Mouse (Mus musculus) limb, embryonic 13.5 days (tissue): ENCODE results near the gene Tmem232. TPM values are rescaled to one million over a fixed set of nuclear protein-coding genes. Genes with fewer than 3 reads are reported as not detected.
"Not testable (repeated sequence)": the region's sequence is repeated elsewhere in the genome, so short reads cannot be mapped to it uniquely, and the experiment has no call there.

Source experiments
- ATAC-seq: fragments of 200-750 bp; cut with Nextera tagmentation; 2 replicates; pipeline ENCODE4 v1.8.0; 2017; ENCODE audit warnings: low read depth, moderate number of reproducible peaks, moderate TSS enrichment; ENCODE audit not compliant: low FRiP score
- H3K27ac ChIP-seq: fragments of 300-500 bp; sonication (generic); 2 replicates; pipeline ENCODE4 v1.5.1; 2015; ENCODE audit warnings: inconsistent platforms, mild to moderate bottlenecking, moderate library complexity
- H3K27me3 ChIP-seq: fragments of 300-500 bp; sonication (generic); 2 replicates; pipeline ENCODE4 v1.6.1; 2015; ENCODE audit warnings: mild to moderate bottlenecking, inconsistent platforms
- H3K36me3 ChIP-seq: fragments of 300-500 bp; sonication (generic); 2 replicates; pipeline ENCODE4 v1.6.1; 2015; ENCODE audit warnings: inconsistent platforms, mild to moderate bottlenecking, moderate library complexity
- H3K4me1 ChIP-seq: fragments of 300-500 bp; sonication (generic); 2 replicates; pipeline ENCODE4 v1.6.1; 2015; ENCODE audit warnings: inconsistent platforms
- H3K4me2 ChIP-seq: fragments of 300-500 bp; sonication (generic); replicated peaks from 2 replicates; pipeline ENCODE4 v1.6.1; 2015; ENCODE audit warnings: inconsistent platforms, mild to moderate bottlenecking, moderate library complexity
- H3K4me3 ChIP-seq: fragments of 300-500 bp; sonication (generic); 2 replicates; pipeline ENCODE4 v1.5.1; 2015; ENCODE audit warnings: moderate library complexity, mild to moderate bottlenecking, inconsistent platforms
- H3K9ac ChIP-seq: fragments of 300-500 bp; sonication (generic); 2 replicates; pipeline ENCODE4 v1.6.1; 2015; ENCODE audit warnings: mild to moderate bottlenecking, inconsistent platforms
- H3K9me3 ChIP-seq: fragments of 300-500 bp; sonication (generic); 2 replicates; pipeline ENCODE4 v1.6.1; 2016; ENCODE audit warnings: inconsistent platforms
- WGBS: fragments of 180-500 bp; shearing (Covaris S2); methylation state at CpG from one replicate; pipeline ENCODE4 v1.1.7; 2015; 5-methylcytosine and 5-hydroxymethylcytosine counted together
- polyA plus RNA-seq: library from polyadenylated mRNA; unstranded; fragments of >200 nt; fragmentation: Nextera tagmentation; extraction: Ambion mirVana; gene quantifications from 2 replicates; pipeline ENCODE4 v1.2.1, GENCODE M21; 2015

Gene Tmem232
- polyA plus RNA-seq, 1 experiment from 2014 or later: 0.13 TPM

GRCm38 (mm10) chr17:65484654-65485053 is 55.9 kb downstream of the Tmem232 start:
- H3K4me3 ChIP-seq: no peak overlapping the region
- no peaks in the 10 kb centered on the region for H3K36me3 ChIP-seq
- no peak overlapping the region for H3K9ac ChIP-seq
- no peaks in the 10 kb centered on the region for H3K9me3 ChIP-seq
- peak overlapping the region; percentile 55 for H3K4me2 ChIP-seq
- 0 out of 2 replicates have a peak, but pooled peaks cover 5% of the 10 kb centered on the region for H3K4me1 ChIP-seq
- peaks cover 3% of the 10 kb centered on the region; the same call in 1 of the 2 replicates for H3K27me3 ChIP-seq
- no peak overlapping the region for H3K27ac ChIP-seq
- no peak for ATAC-seq
- 14% methylated on average over 10 of the region's 10 CpGs for WGBS

GRCm38 (mm10) chr17:65476747-65477146 is 63.8 kb downstream of the Tmem232 start:
- Histone ChIP-seq H3K9me3 (no peaks in the 10 kb centered on the region), H3K4me2 (no peak overlapping the region), H3K36me3 (no peaks in the 10 kb centered on the region), H3K27ac (no peak overlapping the region), H3K4me1 (no peaks in the 10 kb centered on the region), H3K9ac (no peak overlapping the region), H3K27me3 (peaks cover 3% of the 10 kb centered on the region; the same call in 1 of the 2 replicates), H3K4me3 (no peak overlapping the region)
- no peak for ATAC-seq
- WGBS: 92% methylated on average over 10 of the region's 10 CpGs

GRCm38 (mm10) chr17:65450818-65451217 is 89.8 kb downstream of the Tmem232 start:
- H3K36me3 ChIP-seq: no peaks in the 10 kb centered on the region
- no peaks in the 10 kb centered on the region for H3K9me3 ChIP-seq
- H3K27ac ChIP-seq: no peak overlapping the region
- no peak for ATAC-seq
- H3K4me3 ChIP-seq: no peak overlapping the region
- H3K4me1 ChIP-seq: no peaks in the 10 kb centered on the region
- no peaks in the 10 kb centered on the region for H3K27me3 ChIP-seq
- no peak overlapping the region for H3K9ac ChIP-seq
- no peak overlapping the region for H3K4me2 ChIP-seq

GRCm38 (mm10) chr17:65437906-65438305 is 102.7 kb downstream of the Tmem232 start:
- H3K9ac ChIP-seq, H3K4me2 ChIP-seq, H3K9me3 ChIP-seq, H3K27me3 ChIP-seq, ATAC-seq, H3K4me1 ChIP-seq, H3K4me3 ChIP-seq, H3K27ac ChIP-seq, H3K36me3 ChIP-seq: not testable (repeated sequence)
- WGBS: 86% methylated on average over 12 of the region's 12 CpGs

GRCm38 (mm10) chr17:65419124-65419523 is 121.5 kb downstream of the Tmem232 start:
- H3K27me3 ChIP-seq: no peaks in the 10 kb centered on the region
- H3K4me3 ChIP-seq: no peak overlapping the region
- H3K4me2 ChIP-seq: no peak overlapping the region
- no peak for ATAC-seq
- no peaks in the 10 kb centered on the region for H3K9me3 ChIP-seq
- H3K27ac ChIP-seq: no peak overlapping the region
- peaks cover 8% of the 10 kb centered on the region for H3K4me1 ChIP-seq
- no peak overlapping the region for H3K9ac ChIP-seq
- no peaks in the 10 kb centered on the region for H3K36me3 ChIP-seq

GRCm38 (mm10) chr17:65405309-65405708 is 135.3 kb downstream of the Tmem232 start:
- 72% methylated on average over 9 of the region's 9 CpGs for WGBS
- no peak for ATAC-seq

GRCm38 (mm10) chr17:65400914-65401313 is 139.7 kb downstream of the Tmem232 start:
- no peak overlapping the region for H3K27ac ChIP-seq
- H3K4me3 ChIP-seq: no peak overlapping the region
- peak; percentile 76 for ATAC-seq
- H3K27me3 ChIP-seq: no peaks in the 10 kb centered on the region
- H3K4me2 ChIP-seq: no peak overlapping the region
- H3K4me1 ChIP-seq: 0 out of 2 replicates have a peak, but pooled peaks cover 3% of the 10 kb centered on the region
- no peak overlapping the region for H3K9ac ChIP-seq
- H3K36me3 ChIP-seq: no peaks in the 10 kb centered on the region
- no peaks in the 10 kb centered on the region for H3K9me3 ChIP-seq
- WGBS: 70% methylated on average over 1 of the region's 1 CpGs

More at GRCm38 (mm10) chr17:65405309-65405708, 135.3 kb downstream of the Tmem232 start:
- H3K4me1 ChIP-seq: 0 out of 2 replicates have a peak, but pooled peaks cover 3% of the 10 kb centered on the region
- no peak overlapping the region for H3K9ac ChIP-seq
- no peak overlapping the region for H3K4me3 ChIP-seq
- no peaks in the 10 kb centered on the region for H3K9me3 ChIP-seq
- H3K4me2 ChIP-seq: no peak overlapping the region
- no peaks in the 10 kb centered on the region for H3K27me3 ChIP-seq
- no peaks in the 10 kb centered on the region for H3K36me3 ChIP-seq
- no peak overlapping the region for H3K27ac ChIP-seq

GRCm38 (mm10) chr17:65384411-65384962 is 156.1 kb downstream of the Tmem232 start:
- Histone ChIP-seq H3K4me2 (no peak overlapping the region), H3K27me3 (no peaks in the 10 kb centered on the region), H3K36me3 (no peaks in the 10 kb centered on the region), H3K27ac (no peak overlapping the region), H3K4me1 (no peaks in the 10 kb centered on the region), H3K9ac (no peak overlapping the region), H3K4me3 (no peak overlapping the region), H3K9me3 (no peaks in the 10 kb centered on the region)
- 79% methylated on average over 9 of the region's 9 CpGs for WGBS
- ATAC-seq: no peak

GRCm38 (mm10) chr17:65370034-65370780 is 170.4 kb downstream of the Tmem232 start:
- H3K9me3 ChIP-seq: no peaks in the 10 kb centered on the region
- H3K27ac ChIP-seq: no peak overlapping the region
- ATAC-seq: no peak
- H3K4me3 ChIP-seq: no peak overlapping the region
- no peaks in the 10 kb centered on the region for H3K36me3 ChIP-seq
- no peak overlapping the region for H3K4me2 ChIP-seq
- H3K27me3 ChIP-seq: no peaks in the 10 kb centered on the region
- H3K4me1 ChIP-seq: no peaks in the 10 kb centered on the region
- 19% methylated on average over 7 of the region's 7 CpGs for WGBS
- H3K9ac ChIP-seq: no peak overlapping the region

GRCm38 (mm10) chr17:65365535-65366254 is 174.9 kb downstream of the Tmem232 start:
- WGBS: 64% methylated on average over 3 of the region's 3 CpGs
- no peak overlapping the region for H3K27ac ChIP-seq

GRCm38 (mm10) chr17:65351836-65352235 is 188.7 kb downstream of the Tmem232 start:
- H3K27ac ChIP-seq: no peak overlapping the region
- WGBS: 88% methylated on average over 8 of the region's 8 CpGs
- no peak overlapping the region for H3K9ac ChIP-seq
- no peak overlapping the region for H3K4me2 ChIP-seq
- no peak overlapping the region for H3K4me3 ChIP-seq
- ATAC-seq: no peak
- H3K4me1 ChIP-seq: no peaks in the 10 kb centered on the region
- H3K27me3 ChIP-seq: no peaks in the 10 kb centered on the region
- no peaks in the 10 kb centered on the region for H3K36me3 ChIP-seq
- H3K9me3 ChIP-seq: peaks cover 2% of the 10 kb centered on the region; the same call in 1 of the 2 replicates

More at GRCm38 (mm10) chr17:65365535-65366254, 174.9 kb downstream of the Tmem232 start:
- Histone ChIP-seq H3K9me3 (0 out of 2 replicates have a peak, but pooled peaks cover 5% of the 10 kb centered on the region), H3K4me2 (no peak overlapping the region), H3K9ac (no peak overlapping the region), H3K36me3 (no peaks in the 10 kb centered on the region), H3K4me3 (no peak overlapping the region), H3K4me1 (no peaks in the 10 kb centered on the region), H3K27me3 (no peaks in the 10 kb centered on the region)
- ATAC-seq: no peak

- Histone ChIP-seq H3K4me1 (no peaks in the 10 kb centered on the region), H3K36me3 (no peaks in the 10 kb centered on the region), H3K4me3 (no peak overlapping the region), H3K27me3 (no peaks in the 10 kb centered on the region), H3K9ac (no peak overlapping the region), H3K27ac (no peak overlapping the region), H3K9me3 (peaks cover 5% of the 10 kb centered on the region), H3K4me2 (no peak overlapping the region)
- WGBS: 78% methylated on average over 4 of the region's 4 CpGs
- no peak for ATAC-seq
These were observed 200.6 kb downstream of the Tmem232 start for GRCm38 (mm10) chr17:65340016-65340415.
